Mouse (Mus musculus) thymus, postnatal 36 days (tissue): ENCODE results near the gene 2310022A10Rik.

Experiments
- DNase-seq, 2 experiments: peaks; one replicate each; pipeline ENCODE4 v3.0.0; 2022; ENCODE audit warnings: mixed read lengths in 2 of 2

2310022A10Rik gene

GRCm38 (mm10) chr7:27591266-27592216 is 38.5 kb downstream of the 2310022A10Rik start, which contains the start of gene Akt2:
Gene Akt2 (plus strand): TSS chr7:27591552.
- peak; percentile 94 to 96 for DNase-seq

DNA sequence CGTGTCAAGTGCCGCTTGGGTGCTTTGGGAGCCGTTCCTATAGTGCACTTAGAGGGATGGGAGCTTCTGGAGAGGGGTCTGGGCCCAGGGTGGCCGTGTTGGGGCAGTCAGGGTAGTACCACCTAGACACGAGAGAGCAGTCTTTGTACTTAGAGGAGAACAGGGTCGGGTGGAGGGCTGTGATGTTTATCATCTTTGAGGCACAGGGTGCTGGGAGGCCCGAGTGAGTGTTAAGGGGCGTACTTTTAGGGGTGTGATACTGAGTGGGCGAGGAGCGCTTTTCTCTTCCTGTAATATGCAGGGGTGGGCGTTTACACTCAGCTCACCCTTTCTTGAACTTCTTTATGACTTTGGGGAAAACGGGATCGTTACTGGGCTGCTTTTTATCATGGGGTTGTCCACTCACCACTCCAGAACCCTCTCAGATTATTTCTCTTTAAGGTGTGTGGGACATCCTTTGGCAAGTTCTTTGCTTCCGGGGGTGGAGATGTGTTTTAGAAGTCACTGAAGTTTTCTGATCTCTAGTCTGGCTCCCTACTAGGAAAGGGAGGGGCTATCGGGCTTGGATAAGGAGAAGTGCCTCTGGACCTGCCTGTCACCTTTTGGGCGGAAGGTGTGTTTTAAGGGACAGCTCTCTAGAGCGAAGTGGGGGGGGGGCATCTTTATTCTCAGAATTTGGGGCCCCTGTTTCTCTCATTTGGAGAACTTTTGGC is 39.3 kb downstream of the 2310022A10Rik start:
- peak in 1 of 2 experiments; percentile 22 for DNase-seq

DNA sequence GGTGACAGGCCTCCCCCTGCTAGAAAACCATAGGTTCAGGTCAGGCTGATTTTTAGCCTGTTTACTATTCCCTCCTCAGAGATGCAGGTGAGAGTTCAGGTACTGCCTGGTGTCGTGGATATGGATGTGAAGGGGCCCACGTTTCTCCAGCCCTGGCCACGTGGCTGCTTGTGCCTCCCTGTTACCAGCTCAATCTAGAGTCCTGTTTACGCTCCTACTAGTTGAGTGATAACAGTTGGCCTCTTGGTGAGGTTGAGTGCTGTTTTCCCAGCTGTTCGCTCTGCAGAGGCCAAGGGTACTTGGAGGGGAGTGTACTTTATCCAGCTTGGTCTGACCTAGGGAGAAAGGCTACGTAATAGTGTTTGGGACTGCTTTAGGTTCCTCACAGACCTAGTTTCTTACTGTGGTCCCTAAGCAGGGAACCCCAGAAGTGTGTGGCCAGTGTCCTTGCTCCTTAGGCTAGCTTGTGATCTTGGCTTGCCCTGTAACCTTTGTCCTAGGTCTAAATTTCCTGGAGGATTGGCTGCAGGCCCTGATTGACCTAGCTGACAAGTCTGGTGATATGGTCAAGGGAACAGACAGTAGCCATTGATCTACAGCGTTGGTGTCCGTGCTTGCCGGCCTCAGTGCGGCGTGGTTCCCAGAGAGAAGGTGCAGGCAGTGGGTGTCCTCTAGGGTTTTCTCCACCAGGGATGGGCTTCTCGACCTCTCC is 40.1 kb downstream of the 2310022A10Rik start:
- no peak for DNase-seq

DNA sequence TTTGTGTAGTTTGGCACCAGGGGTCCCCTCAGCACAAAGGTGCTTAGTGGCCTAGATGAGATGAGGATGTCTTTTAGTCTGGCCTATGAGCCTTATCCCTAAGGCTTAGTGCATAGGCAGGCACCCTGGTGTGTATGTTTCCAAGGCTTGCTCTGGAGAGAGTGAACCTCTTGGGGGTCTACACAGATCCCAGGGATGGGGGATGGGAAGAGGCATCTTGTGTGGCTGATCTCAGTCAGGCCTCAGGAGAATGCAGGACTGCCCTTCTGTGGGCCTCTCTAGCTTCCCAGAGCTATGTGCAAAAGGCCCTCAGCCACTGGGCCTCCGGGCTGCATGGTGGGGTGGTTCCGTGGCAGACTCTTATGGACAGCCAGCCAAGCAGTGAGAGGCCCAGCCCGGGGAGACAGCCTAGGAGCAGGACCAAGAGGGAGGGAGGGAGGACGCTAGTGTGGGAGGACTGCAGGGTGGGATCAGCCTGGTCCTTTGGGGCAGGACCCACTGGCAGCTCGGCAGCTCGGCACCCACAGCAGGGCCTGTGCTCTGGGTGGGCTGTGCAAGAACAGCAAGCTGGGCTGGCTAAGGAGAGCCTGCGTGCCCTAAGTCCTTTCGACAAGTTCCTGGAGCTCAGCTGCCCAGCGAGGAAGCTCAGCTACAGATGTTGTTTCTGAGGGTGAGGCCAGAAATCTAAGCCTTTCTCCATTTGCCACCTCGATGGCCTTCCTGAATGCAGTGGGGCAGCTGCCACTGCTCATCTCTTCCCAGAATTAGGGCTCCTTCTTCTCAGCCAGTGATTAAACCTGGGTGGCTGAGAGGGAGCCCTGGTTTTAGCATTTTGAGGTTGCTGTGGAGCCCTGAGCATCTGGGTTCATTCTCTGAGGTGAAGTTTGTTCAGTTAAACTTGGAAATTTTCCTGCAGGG is 43.8 kb downstream of the 2310022A10Rik start:
- no peak for DNase-seq

- DNase-seq, result no peak
Measured at GRCm38 (mm10) chr7:27598053-27598452, 45.0 kb downstream of the 2310022A10Rik start.

DNA sequence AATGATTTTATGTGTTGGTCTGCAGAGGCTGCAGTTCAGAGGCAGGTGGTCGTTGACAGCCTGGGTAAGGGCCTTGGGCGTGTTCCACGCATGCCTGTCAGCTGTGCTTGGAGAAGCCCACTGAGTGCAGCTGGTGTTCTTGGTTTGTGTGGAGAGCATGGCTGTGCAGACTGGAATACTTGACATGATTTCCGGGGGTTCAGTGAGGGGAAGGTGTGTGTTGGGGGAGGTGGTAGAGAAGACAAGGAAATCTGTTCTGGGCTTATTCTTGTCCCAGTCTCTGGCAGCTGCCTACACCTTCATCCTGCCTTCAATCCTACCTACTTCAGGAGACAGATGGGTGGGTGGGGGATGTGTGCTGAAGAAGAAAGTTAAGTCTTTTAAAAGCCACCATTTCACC is 48.6 kb downstream of the 2310022A10Rik start:
- no peak for DNase-seq

DNA sequence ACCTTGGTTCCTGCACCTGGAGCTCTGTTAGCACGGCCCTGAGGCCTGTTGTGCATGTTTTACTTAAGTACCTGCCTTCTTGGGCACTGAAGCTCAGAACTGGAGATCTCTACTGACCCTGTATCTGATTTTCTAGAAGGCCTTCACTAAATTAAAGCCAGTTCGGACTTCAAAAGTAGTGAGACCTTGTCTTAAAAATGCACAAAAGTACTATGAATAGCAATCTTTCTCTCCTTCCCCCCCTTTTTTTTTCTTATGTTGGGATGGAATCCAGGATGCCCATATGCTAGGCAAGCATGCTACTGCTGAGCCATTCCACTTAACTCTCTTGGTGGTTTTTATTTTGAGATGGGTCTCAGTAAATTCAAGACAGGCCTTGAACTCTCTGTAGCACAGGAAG is 49.1 kb downstream of the 2310022A10Rik start:
- DNase-seq, result no peak

- DNase-seq, result no peak
Measured at GRCm38 (mm10) chr7:27602835-27603234, 49.8 kb downstream of the 2310022A10Rik start.

- DNase-seq, result no peak
Measured at GRCm38 (mm10) chr7:27604661-27605348, 51.8 kb downstream of the 2310022A10Rik start.

- no peak for DNase-seq
Measured at GRCm38 (mm10) chr7:27605499-27606285, 52.7 kb downstream of the 2310022A10Rik start.

GRCm38 (mm10) chr7:27606481-27607254 is 53.6 kb downstream of the 2310022A10Rik start:
- no peak for DNase-seq

- DNase-seq, result no peak
Measured at GRCm38 (mm10) chr7:27607580-27607979, 54.5 kb downstream of the 2310022A10Rik start.

- no peak for DNase-seq
Measured at GRCm38 (mm10) chr7:27608130-27608529, 55.1 kb downstream of the 2310022A10Rik start.

GRCm38 (mm10) chr7:27609285-27609684 is 56.3 kb downstream of the 2310022A10Rik start:
- no peak for DNase-seq

DNA sequence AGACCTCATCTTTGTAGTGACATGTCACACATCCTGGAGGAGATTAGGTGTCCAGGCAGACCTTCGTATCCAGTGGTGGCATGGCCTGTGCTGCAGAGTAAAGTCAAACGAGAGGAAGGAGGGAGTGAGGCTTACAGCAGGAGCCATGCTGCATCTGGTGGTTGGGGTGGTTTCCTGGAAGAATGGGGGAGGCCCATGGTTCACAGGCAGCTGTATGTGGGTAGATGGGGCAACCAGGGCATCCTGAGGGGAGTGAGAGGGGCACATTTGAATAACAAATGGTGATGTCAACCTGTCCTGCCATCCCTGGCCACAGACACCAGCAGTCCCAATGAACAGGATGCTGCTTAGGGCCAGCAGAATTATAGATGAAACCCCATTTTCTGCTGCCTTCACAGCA is 56.7 kb downstream of the 2310022A10Rik start:
- DNase-seq, result no peak

DNA sequence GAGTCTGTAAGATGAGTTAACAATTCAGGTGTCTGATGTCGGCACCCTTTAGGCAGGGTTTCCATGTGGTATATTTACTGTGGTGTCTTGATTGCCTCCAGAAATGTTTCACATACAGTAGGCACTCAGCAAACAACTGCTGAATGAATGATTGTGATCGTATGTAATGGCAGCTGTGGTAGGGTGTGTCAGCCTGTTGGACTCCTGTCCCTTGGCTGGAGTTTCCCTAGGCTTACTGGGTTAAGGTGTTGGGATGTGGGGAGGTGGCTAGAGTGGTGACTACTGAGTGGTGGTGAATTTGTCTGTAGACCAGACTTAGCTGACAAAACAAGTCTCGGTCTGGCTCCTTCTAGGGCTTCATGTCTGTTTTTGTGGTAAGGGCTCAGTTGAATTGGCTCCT is 57.3 kb downstream of the 2310022A10Rik start:
- no peak for DNase-seq

- no peak for DNase-seq
Measured at GRCm38 (mm10) chr7:27610871-27611270, 57.8 kb downstream of the 2310022A10Rik start.

GRCm38 (mm10) chr7:27612940-27613339 is 59.9 kb downstream of the 2310022A10Rik start:
- no peak for DNase-seq

- no peak for DNase-seq
Measured at GRCm38 (mm10) chr7:27613751-27614499, 60.9 kb downstream of the 2310022A10Rik start.
